In genomic region chr10:97475460-97475859, GRCm38 (mm10) we compare ENCODE assay signal across 19 mouse cellular contexts.
"Had no signal": no experiment of that assay in that cellular context is flagged by ENCODE, and none has a peak within 500 bp of the region (broad histone marks: within the 10 kb centered on the region; RNA-seq: fewer than 3 reads in every experiment).

No protein-coding gene starts in this region.

- H3K4me2 ChIP-seq: limb, embryonic 13.5 days; liver, embryonic 12.5 days; liver, embryonic 15.5 days; midbrain, embryonic 12.5 days; midbrain, embryonic 15.5 days; neural tube, embryonic 13.5 days had no signal

- H3K36me3 ChIP-seq: limb, embryonic 10.5 days; limb, embryonic 13.5 days; liver, embryonic 12.5 days; liver, embryonic 15.5 days; midbrain, embryonic 12.5 days; midbrain, embryonic 15.5 days; neural tube, embryonic 13.5 days had no signal

- ATAC-seq: liver, embryonic 12.5 days; midbrain, embryonic 15.5 days had no signal

- H3K4me1 ChIP-seq: liver, embryonic 12.5 days; liver, embryonic 15.5 days had no signal

- H3K27me3 ChIP-seq: limb, embryonic 13.5 days; liver, embryonic 12.5 days; liver, embryonic 15.5 days; midbrain, embryonic 12.5 days; midbrain, embryonic 15.5 days; neural tube, embryonic 13.5 days had no signal

- H3K9ac ChIP-seq: limb, embryonic 13.5 days; liver, embryonic 12.5 days; liver, embryonic 15.5 days; midbrain, embryonic 12.5 days; midbrain, embryonic 15.5 days; neural tube, embryonic 13.5 days had no signal

- DNase-seq: kidney, postnatal 25 days; layer of hippocampus, adult 9-11 months; liver; lung, adult 18-20 months; lung, postnatal 14 days; retina, postnatal 1 day; right cerebral cortex, postnatal 25 days; thymus, adult 18-20 months; thymus, postnatal 36 days had no signal

- H3K4me3 ChIP-seq: layer of hippocampus, adult 2 months; limb, embryonic 10.5 days; limb, embryonic 13.5 days; liver, embryonic 12.5 days; liver, embryonic 15.5 days; midbrain, embryonic 12.5 days; midbrain, embryonic 15.5 days; neural tube, embryonic 13.5 days had no signal

- H3K27ac ChIP-seq: kidney, postnatal 0 days; layer of hippocampus, adult 2 months; limb, embryonic 10.5 days; limb, embryonic 13.5 days; liver, embryonic 12.5 days; liver, embryonic 15.5 days; macrophage; midbrain, embryonic 12.5 days; midbrain, embryonic 15.5 days; neural tube, embryonic 13.5 days had no signal

- H3K9me3 ChIP-seq: limb, embryonic 10.5 days; limb, embryonic 13.5 days; liver, embryonic 12.5 days; liver, embryonic 15.5 days; midbrain, embryonic 12.5 days; midbrain, embryonic 15.5 days; neural tube, embryonic 13.5 days had no signal
